Mouse (Mus musculus): ENCODE results near the gene AC140267.1. TPM values are rescaled to one million over a fixed set of nuclear protein-coding genes. Genes with fewer than 3 reads are reported as not detected.
A peak's percentile ranks its signal among the peaks of the same experiment; 100 is the strongest.

The AC140267.1 gene
- total and polyA plus RNA-seq, 3 experiments, result 1.9 TPM; not detected in 2

DNA sequence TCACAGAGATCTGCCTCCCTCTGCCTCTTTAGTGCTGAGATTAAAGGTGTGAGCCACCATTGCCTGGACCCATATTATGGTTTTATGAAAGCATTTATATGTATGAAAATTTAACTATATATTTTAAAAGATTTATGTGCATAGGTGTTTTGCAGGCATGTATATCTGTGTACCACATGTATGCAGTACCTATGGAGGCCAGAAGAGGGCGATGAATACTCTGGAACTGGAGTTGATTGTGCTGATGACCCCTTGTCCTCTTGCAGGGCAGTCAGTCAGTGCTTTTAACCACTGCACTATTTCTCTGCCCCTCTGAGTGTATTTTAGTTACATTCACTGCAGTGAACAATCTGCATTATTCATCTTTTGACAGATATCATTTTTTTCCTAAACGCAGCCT, 9.8 kb upstream of the AC140267.1 start:
- H3K79me2 ChIP-seq (ENCODE audit: control insufficient read depth, insufficient read depth, low read length, poor library complexity), result no peaks in the 10 kb centered on the region
- H3K4me1 ChIP-seq (ENCODE audit: control insufficient read depth in 1 of 2, insufficient read depth in 2 of 2, low read length in 2 of 2), result peaks cover 0 to 6% of the 10 kb centered on the region in 2 experiments; a peak in 2 of 4 replicates
- no peak overlapping the region for H3K4me3 ChIP-seq (ENCODE audit: control insufficient read depth in 1 of 2, insufficient read depth in 1 of 2, low read depth in 2 of 2, low read length in 2 of 2)
- no peak overlapping the region for H3K27ac ChIP-seq (ENCODE audit: control insufficient read depth, low read depth, low read length)
- H3K36me3 ChIP-seq (ENCODE audit: control insufficient read depth in 1 of 2, insufficient read depth in 2 of 2, low read length in 2 of 2), result no peaks in the 10 kb centered on the region
- DNase-seq (ENCODE audit: low read depth, low spot score), result peak; percentile 81
- TF ChIP-seq ZC3H11A (IDR thresholded peaks at IDR 0.05; ENCODE audit: low read depth, low read length) (0 out of 2 replicates have a peak, but pooled peaks have one; percentile 9), SMC3 (IDR thresholded peaks at IDR 0.05; ENCODE audit: low read depth, low read length) (peak; percentile 41), MYB (IDR thresholded peaks at IDR 0.05; ENCODE audit: low read depth, low read length) (no peak), USF1 (IDR thresholded peaks at IDR 0.05; ENCODE audit: low read depth, low read length) (no peak), EP300 (IDR thresholded peaks at IDR 0.05; ENCODE audit: low read depth in 1 of 2, low read length in 2 of 2) (no peak), HCFC1 (IDR thresholded peaks at IDR 0.05; ENCODE audit: low read depth, low read length) (no peak), ETS1 (IDR thresholded peaks at IDR 0.05; ENCODE audit: low read depth, low read length) (no peak), MXI1 (IDR thresholded peaks at IDR 0.05; ENCODE audit: low read depth, low read length) (no peak), CTCF (IDR thresholded peaks at IDR 0.05 in 2 of 3, conservative IDR thresholded peaks at IDR 0.05 in 1 of 3; ENCODE audit: control insufficient read depth in 1 of 3, insufficient read depth in 1 of 3, low read depth in 2 of 3, low read length in 3 of 3, poor library complexity in 1 of 3, severe bottlenecking in 1 of 3) (peak; percentile 35 to 48 (median 38)), RAD21 (IDR thresholded peaks at IDR 0.05; ENCODE audit: low read depth, low read length) (peak; percentile 24), BHLHE40 (IDR thresholded peaks at IDR 0.05; ENCODE audit: borderline replicate concordance, low read depth, low read length) (no peak)
- no peak overlapping the region for H3K9ac ChIP-seq (ENCODE audit: control insufficient read depth, low read depth, low read length, poor library complexity, severe bottlenecking)
- no peaks in the 10 kb centered on the region for H3K9me3 ChIP-seq (replicated peaks; ENCODE audit: insufficient read depth, low read length)
- peaks cover 0 to 1% of the 10 kb centered on the region in 2 experiments; a peak in 1 of 4 replicates for H3K27me3 ChIP-seq (ENCODE audit: control insufficient read depth in 1 of 2, insufficient read depth in 2 of 2, low read length in 2 of 2)

DNA sequence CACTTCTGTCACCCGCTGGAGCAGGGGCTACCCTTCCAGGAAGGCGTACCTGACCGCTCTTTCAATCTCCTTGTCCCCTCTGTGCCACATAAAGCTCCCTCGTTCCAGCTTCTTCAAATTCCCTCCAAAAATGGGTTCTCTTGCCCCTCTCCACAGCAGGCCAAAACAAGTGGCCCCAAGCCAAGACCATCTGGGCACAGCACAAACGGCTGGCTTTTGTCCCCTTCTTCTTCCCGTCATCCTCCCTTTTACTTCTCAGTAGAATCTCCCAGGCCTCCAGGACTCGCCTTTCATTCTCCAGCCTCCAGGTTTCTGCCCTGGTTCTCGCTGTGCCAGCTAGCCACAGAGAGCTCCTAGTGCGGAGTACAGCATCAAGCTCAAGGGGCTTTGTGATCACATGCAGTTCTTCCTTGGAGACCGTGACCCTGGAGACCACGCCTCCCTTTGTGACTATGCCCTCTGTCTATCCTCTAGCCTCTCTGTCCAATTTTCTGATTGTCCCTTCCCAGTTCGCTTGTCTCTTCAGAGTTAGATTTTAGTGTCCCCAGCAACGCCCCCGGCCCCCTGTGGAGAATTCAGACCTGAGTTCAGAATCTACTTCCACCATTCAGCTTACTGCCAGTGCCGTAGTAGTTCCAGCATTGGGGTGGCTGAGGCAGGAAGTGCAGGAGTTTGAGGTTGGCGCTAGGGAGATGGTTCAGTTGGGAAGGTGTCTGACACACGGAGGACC, 7.4 kb upstream of the AC140267.1 start:
- H3K79me2 ChIP-seq (ENCODE audit: control insufficient read depth, insufficient read depth, low read length, poor library complexity), result no peaks in the 10 kb centered on the region
- H3K9ac ChIP-seq (ENCODE audit: control insufficient read depth, low read depth, low read length, poor library complexity, severe bottlenecking), result no peak overlapping the region
- no peak overlapping the region for H3K4me3 ChIP-seq (ENCODE audit: control insufficient read depth in 1 of 2, insufficient read depth in 1 of 2, low read depth in 2 of 2, low read length in 2 of 2)
- H3K4me1 ChIP-seq (ENCODE audit: control insufficient read depth in 1 of 2, insufficient read depth in 2 of 2, low read length in 2 of 2), result peaks cover 0 to 11% of the 10 kb centered on the region in 2 experiments; a peak in 2 of 4 replicates
- TF ChIP-seq SMC3 (IDR thresholded peaks at IDR 0.05; ENCODE audit: low read depth, low read length) (no peak), RCOR1 (IDR thresholded peaks at IDR 0.05; ENCODE audit: low read depth, low read length) (no peak), ZC3H11A (IDR thresholded peaks at IDR 0.05; ENCODE audit: low read depth, low read length) (no peak)
- no peaks in the 10 kb centered on the region for H3K9me3 ChIP-seq (replicated peaks; ENCODE audit: insufficient read depth, low read length)
- no peaks in the 10 kb centered on the region for H3K27me3 ChIP-seq (ENCODE audit: control insufficient read depth in 1 of 2, insufficient read depth in 2 of 2, low read length in 2 of 2)
- DNase-seq (ENCODE audit: low read depth, low spot score), result no peak
- H3K36me3 ChIP-seq (ENCODE audit: control insufficient read depth in 1 of 2, insufficient read depth in 2 of 2, low read length in 2 of 2), result peaks cover 0 to 3% of the 10 kb centered on the region in 2 experiments; a peak in 1 of 4 replicates
- no peak overlapping the region for H3K27ac ChIP-seq (ENCODE audit: control insufficient read depth, low read depth, low read length)

DNA sequence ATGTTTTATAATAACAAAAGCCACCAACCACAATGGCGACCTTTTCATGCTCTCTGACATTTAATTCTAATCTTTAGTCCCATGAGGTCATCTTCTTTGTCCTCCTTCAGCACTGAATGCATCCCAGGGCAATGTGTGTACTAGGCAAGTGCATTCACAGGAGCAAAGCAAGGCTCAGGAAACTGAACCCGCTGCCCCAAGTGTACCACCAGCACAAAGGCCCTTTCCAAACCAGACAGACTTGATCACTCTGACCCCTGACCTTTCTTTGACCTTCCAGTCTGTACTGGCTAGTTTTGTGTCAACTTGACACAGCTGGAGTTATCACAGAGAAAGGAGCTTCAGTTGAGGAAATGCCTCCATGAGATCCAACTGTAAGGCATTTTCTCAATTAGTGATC, 3.3 kb upstream of the AC140267.1 start:
- H3K79me2 ChIP-seq (ENCODE audit: control insufficient read depth, insufficient read depth, low read length, poor library complexity), result peaks cover 16% of the 10 kb centered on the region
- peaks cover 4 to 14% of the 10 kb centered on the region in 2 experiments; a peak in 3 of 4 replicates for H3K4me1 ChIP-seq (ENCODE audit: control insufficient read depth in 1 of 2, insufficient read depth in 2 of 2, low read length in 2 of 2)
- H3K27me3 ChIP-seq (ENCODE audit: control insufficient read depth in 1 of 2, insufficient read depth in 2 of 2, low read length in 2 of 2), result no peaks in the 10 kb centered on the region
- H3K36me3 ChIP-seq (ENCODE audit: control insufficient read depth in 1 of 2, insufficient read depth in 2 of 2, low read length in 2 of 2), result peaks cover 13% of the 10 kb centered on the region in 2 experiments
- no peak overlapping the region for H3K4me3 ChIP-seq (ENCODE audit: control insufficient read depth in 1 of 2, insufficient read depth in 1 of 2, low read depth in 2 of 2, low read length in 2 of 2)
- no peak for TF ChIP-seq RCOR1 (IDR thresholded peaks at IDR 0.05; ENCODE audit: low read depth, low read length)
- no peak for TF ChIP-seq ETS1 (IDR thresholded peaks at IDR 0.05; ENCODE audit: low read depth, low read length)
- TF ChIP-seq CHD2 (IDR thresholded peaks at IDR 0.05; ENCODE audit: low read length), result no peak
- TF ChIP-seq MXI1 (IDR thresholded peaks at IDR 0.05; ENCODE audit: low read depth, low read length), result no peak
- no peak for TF ChIP-seq MEF2A (IDR thresholded peaks at IDR 0.05; ENCODE audit: extremely low read depth, insufficient replicate concordance, low read depth, low read length, poor library complexity, severe bottlenecking)
- no peak for TF ChIP-seq GABPA (IDR thresholded peaks at IDR 0.05; ENCODE audit: low read depth, low read length)
- no peak for TF ChIP-seq NELFE (IDR thresholded peaks at IDR 0.05; ENCODE audit: low read depth, low read length)
- no peak for TF ChIP-seq TBP (IDR thresholded peaks at IDR 0.05; ENCODE audit: low read depth, low read length)
- TF ChIP-seq RAD21 (IDR thresholded peaks at IDR 0.05; ENCODE audit: low read depth, low read length), result no peak
- no peak for TF ChIP-seq GATA1 (IDR thresholded peaks at IDR 0.05; ENCODE audit: low read depth, low read length)
- TF ChIP-seq E2F4 (IDR thresholded peaks at IDR 0.05; ENCODE audit: borderline replicate concordance, low read depth, low read length), result no peak
- TF ChIP-seq ELF1 (IDR thresholded peaks at IDR 0.05; ENCODE audit: low read depth, low read length), result no peak
- no peak for TF ChIP-seq BHLHE40 (IDR thresholded peaks at IDR 0.05; ENCODE audit: borderline replicate concordance, low read depth, low read length)
- no peak for TF ChIP-seq NRF1 (IDR thresholded peaks at IDR 0.05; ENCODE audit: insufficient read depth, low read depth, low read length, poor library complexity, severe bottlenecking)
- no peak overlapping the region for H3K27ac ChIP-seq (ENCODE audit: control insufficient read depth, low read depth, low read length)
- DNase-seq (ENCODE audit: low read depth, low spot score), result no peak
- no peak overlapping the region for H3K9ac ChIP-seq (ENCODE audit: control insufficient read depth, low read depth, low read length, poor library complexity, severe bottlenecking)
- no peaks in the 10 kb centered on the region for H3K9me3 ChIP-seq (replicated peaks; ENCODE audit: insufficient read depth, low read length)

Measured in MEL (cell line).